Mouse (Mus musculus): ENCODE data around the gene Glud1. TPM values are rescaled to one million over a fixed set of nuclear protein-coding genes. Genes with fewer than 3 reads are reported as not detected.

Glud1 gene
- polyA plus RNA-seq, 1 experiment from 2014 or later = 86.0 TPM

DNA sequence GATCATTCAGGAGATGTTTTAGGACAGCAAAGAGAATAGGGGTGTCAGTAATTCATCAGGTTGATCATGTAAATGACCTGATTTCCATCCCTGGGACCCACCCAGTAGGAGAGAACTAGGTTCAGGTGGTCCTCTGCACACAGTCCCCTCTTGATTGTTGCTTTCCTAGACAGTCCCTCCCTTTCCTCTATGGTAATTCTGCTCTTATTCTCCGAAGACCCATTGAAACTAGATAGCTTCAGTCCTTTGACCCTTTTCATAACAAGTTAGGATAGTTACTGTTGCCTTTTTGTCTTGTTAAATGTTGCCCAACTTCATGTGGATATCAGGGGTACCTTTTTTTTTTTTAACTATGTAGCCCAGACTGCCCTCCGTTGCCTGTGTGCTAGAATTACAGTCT lies 5.8 kb downstream of the Glud1 start:
- H3K36me3 ChIP-seq (ENCODE audit: control insufficient read depth, insufficient read depth, low read length) = no peaks in the 10 kb centered on the region
- WGBS = 90% methylated on average over 2 of the region's 2 CpGs
- no peak overlapping the region for H3K27ac ChIP-seq (ENCODE audit: low read depth, low read length)
- no peaks in the 10 kb centered on the region for H3K27me3 ChIP-seq (ENCODE audit: control insufficient read depth, insufficient read depth, low read length)
- no peak overlapping the region for H3K9ac ChIP-seq (ENCODE audit: low read depth, low read length)
- H3K4me3 ChIP-seq (ENCODE audit: low read depth, low read length) = no peak overlapping the region
- no peak overlapping the region for H3K4me2 ChIP-seq (replicated peaks; ENCODE audit: low read depth, low read length)
- no peaks in the 10 kb centered on the region for H3K9me3 ChIP-seq (ENCODE audit: control insufficient read depth, low read length)
- H3K4me1 ChIP-seq (replicated peaks; ENCODE audit: control insufficient read depth, insufficient read depth, low read length) = no peaks in the 10 kb centered on the region
- no peak for DNase-seq (ENCODE audit: low spot score)
- ATAC-seq (ENCODE audit: low FRiP score) = no peak

DNA sequence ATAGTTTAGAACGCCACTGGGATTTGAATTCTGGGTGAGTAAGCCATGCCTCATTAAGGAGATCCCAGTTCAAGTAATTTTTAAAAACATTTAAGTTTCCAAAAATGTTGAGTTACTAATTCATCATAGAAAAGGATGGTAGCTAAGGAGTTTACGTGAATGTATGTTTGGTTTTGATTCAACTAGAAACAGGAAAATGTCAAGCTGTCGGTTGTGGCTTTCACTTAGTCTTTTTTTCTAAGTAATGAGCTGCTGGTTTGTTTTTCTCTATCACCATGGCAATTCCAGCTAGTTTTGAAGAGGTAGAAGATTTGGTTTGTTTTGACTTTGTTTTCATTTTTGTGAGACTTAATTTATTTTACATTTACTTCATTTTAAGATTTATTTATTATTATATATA lies 6.9 kb downstream of the Glud1 start:
- Histone ChIP-seq H3K9me3 (ENCODE audit: control insufficient read depth, low read length) (no peaks in the 10 kb centered on the region), H3K36me3 (ENCODE audit: control insufficient read depth, insufficient read depth, low read length) (no peaks in the 10 kb centered on the region), H3K4me3 (ENCODE audit: low read depth, low read length) (no peak overlapping the region), H3K9ac (ENCODE audit: low read depth, low read length) (no peak overlapping the region), H3K27me3 (ENCODE audit: control insufficient read depth, insufficient read depth, low read length) (no peaks in the 10 kb centered on the region), H3K4me1 (replicated peaks; ENCODE audit: control insufficient read depth, insufficient read depth, low read length) (no peaks in the 10 kb centered on the region), H3K27ac (ENCODE audit: low read depth, low read length) (no peak overlapping the region), H3K4me2 (replicated peaks; ENCODE audit: low read depth, low read length) (no peak overlapping the region)
- WGBS = 95% methylated on average over 3 of the region's 3 CpGs
- ATAC-seq (ENCODE audit: low FRiP score) (no peak), DNase-seq (ENCODE audit: low spot score) (no peak)

- H3K4me1 ChIP-seq (replicated peaks; ENCODE audit: control insufficient read depth, insufficient read depth, low read length) = no peaks in the 10 kb centered on the region
- no peaks in the 10 kb centered on the region for H3K9me3 ChIP-seq (ENCODE audit: control insufficient read depth, low read length)
- H3K27ac ChIP-seq (ENCODE audit: low read depth, low read length) = no peak overlapping the region
- no peak for DNase-seq (ENCODE audit: low spot score)
- H3K4me3 ChIP-seq (ENCODE audit: low read depth, low read length) = no peak overlapping the region
- no peak for ATAC-seq (ENCODE audit: low FRiP score)
- no peaks in the 10 kb centered on the region for H3K36me3 ChIP-seq (ENCODE audit: control insufficient read depth, insufficient read depth, low read length)
- H3K4me2 ChIP-seq (replicated peaks; ENCODE audit: low read depth, low read length) = no peak overlapping the region
- H3K27me3 ChIP-seq (ENCODE audit: control insufficient read depth, insufficient read depth, low read length) = no peaks in the 10 kb centered on the region
- no peak overlapping the region for H3K9ac ChIP-seq (ENCODE audit: low read depth, low read length)
Measured at GRCm38 (mm10) chr14:34318113-34318512, 7.6 kb downstream of the Glud1 start.

DNA sequence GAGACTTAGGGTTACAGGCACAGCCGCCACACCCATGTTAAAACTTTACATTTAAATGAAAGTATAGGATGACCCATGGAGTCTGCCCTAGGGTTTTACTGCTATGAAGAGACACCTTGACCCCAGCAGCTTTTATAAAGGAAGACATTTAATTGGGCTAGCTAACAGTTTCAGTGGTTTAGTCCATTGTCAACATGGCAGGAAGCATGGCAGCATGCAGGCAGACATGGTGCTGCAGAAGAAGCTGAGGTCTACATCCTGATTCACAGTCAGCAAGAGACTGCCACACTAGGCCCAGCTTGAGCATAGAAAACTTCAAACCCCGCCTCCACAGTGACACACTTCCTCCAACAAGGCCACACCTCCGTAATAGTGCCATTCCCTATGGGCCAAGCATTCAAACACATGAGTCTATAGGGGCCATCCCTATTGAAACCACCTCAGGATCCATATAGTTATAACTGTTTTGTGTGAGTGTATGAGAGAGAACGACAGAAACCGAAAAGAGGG lies 13.1 kb downstream of the Glud1 start:
- Histone ChIP-seq H3K4me1 (replicated peaks; ENCODE audit: control insufficient read depth, insufficient read depth, low read length) (no peaks in the 10 kb centered on the region), H3K4me2 (replicated peaks; ENCODE audit: low read depth, low read length) (no peak overlapping the region), H3K9me3 (ENCODE audit: control insufficient read depth, low read length) (no peaks in the 10 kb centered on the region), H3K36me3 (ENCODE audit: control insufficient read depth, insufficient read depth, low read length) (no peaks in the 10 kb centered on the region), H3K27me3 (ENCODE audit: control insufficient read depth, insufficient read depth, low read length) (no peaks in the 10 kb centered on the region), H3K27ac (ENCODE audit: low read depth, low read length) (no peak overlapping the region), H3K9ac (ENCODE audit: low read depth, low read length) (no peak overlapping the region), H3K4me3 (ENCODE audit: low read depth, low read length) (no peak overlapping the region)
- 96% methylated on average over 5 of the region's 5 CpGs for WGBS
- DNase-seq (ENCODE audit: low spot score) = no peak
- ATAC-seq (ENCODE audit: low FRiP score) = no peak

GRCm38 (mm10) chr14:34326606-34327005 lies 16.1 kb downstream of the Glud1 start:
- Histone ChIP-seq H3K4me2 (replicated peaks; ENCODE audit: low read depth, low read length) (no peak overlapping the region), H3K9me3 (ENCODE audit: control insufficient read depth, low read length) (no peaks in the 10 kb centered on the region), H3K4me1 (replicated peaks; ENCODE audit: control insufficient read depth, insufficient read depth, low read length) (no peaks in the 10 kb centered on the region), H3K27ac (ENCODE audit: low read depth, low read length) (no peak overlapping the region), H3K4me3 (ENCODE audit: low read depth, low read length) (no peak overlapping the region), H3K36me3 (ENCODE audit: control insufficient read depth, insufficient read depth, low read length) (0 out of 2 replicates have a peak, but pooled peaks cover 6% of the 10 kb centered on the region), H3K27me3 (ENCODE audit: control insufficient read depth, insufficient read depth, low read length) (no peaks in the 10 kb centered on the region), H3K9ac (ENCODE audit: low read depth, low read length) (no peak overlapping the region)
- 93% methylated on average over 3 of the region's 3 CpGs for WGBS
- ATAC-seq (ENCODE audit: low FRiP score) = no peak
- DNase-seq (ENCODE audit: low spot score) = no peak

DNA sequence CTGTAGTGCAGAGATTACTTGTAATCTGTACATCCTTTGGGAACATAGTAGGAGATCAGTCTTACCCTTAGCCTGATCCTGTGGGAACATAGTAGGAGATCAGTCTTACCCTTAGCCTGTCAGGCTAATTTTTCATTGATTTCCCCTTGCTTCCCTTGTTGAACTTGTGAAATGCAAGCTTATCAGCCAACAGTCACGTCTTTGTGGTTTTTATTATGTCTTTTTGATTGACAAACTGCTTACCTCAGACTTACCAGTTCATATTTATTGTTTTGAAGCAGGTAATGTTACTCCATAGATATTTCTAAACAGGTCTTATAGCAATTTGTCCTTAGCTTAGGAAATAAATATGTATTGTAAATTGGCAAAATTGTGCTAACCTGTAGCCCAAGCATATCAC lies 17.1 kb downstream of the Glud1 start:
- Histone ChIP-seq H3K4me1 (replicated peaks; ENCODE audit: control insufficient read depth, insufficient read depth, low read length) (no peaks in the 10 kb centered on the region), H3K4me3 (ENCODE audit: low read depth, low read length) (no peak overlapping the region), H3K4me2 (replicated peaks; ENCODE audit: low read depth, low read length) (no peak overlapping the region), H3K27ac (ENCODE audit: low read depth, low read length) (no peak overlapping the region), H3K9me3 (ENCODE audit: control insufficient read depth, low read length) (no peaks in the 10 kb centered on the region), H3K27me3 (ENCODE audit: control insufficient read depth, insufficient read depth, low read length) (no peaks in the 10 kb centered on the region), H3K36me3 (ENCODE audit: control insufficient read depth, insufficient read depth, low read length) (0 out of 2 replicates have a peak, but pooled peaks cover 6% of the 10 kb centered on the region), H3K9ac (ENCODE audit: low read depth, low read length) (no peak overlapping the region)
- 94% methylated on average over 1 of the region's 1 CpGs for WGBS
- DNase-seq (ENCODE audit: low spot score) (no peak), ATAC-seq (ENCODE audit: low FRiP score) (no peak)

GRCm38 (mm10) chr14:34330657-34331158 lies 20.2 kb downstream of the Glud1 start:
- no peaks in the 10 kb centered on the region for H3K27me3 ChIP-seq (ENCODE audit: control insufficient read depth, insufficient read depth, low read length)
- H3K36me3 ChIP-seq (ENCODE audit: control insufficient read depth, insufficient read depth, low read length) = 0 out of 2 replicates have a peak, but pooled peaks cover 12% of the 10 kb centered on the region
- DNase-seq (ENCODE audit: low spot score) (no peak), ATAC-seq (ENCODE audit: low FRiP score) (no peak)
- WGBS = 91% methylated on average over 9 of the region's 9 CpGs
- H3K9ac ChIP-seq (ENCODE audit: low read depth, low read length) = no peak overlapping the region
- H3K4me3 ChIP-seq (ENCODE audit: low read depth, low read length) = no peak overlapping the region
- no peak overlapping the region for H3K27ac ChIP-seq (ENCODE audit: low read depth, low read length)
- no peaks in the 10 kb centered on the region for H3K4me1 ChIP-seq (replicated peaks; ENCODE audit: control insufficient read depth, insufficient read depth, low read length)
- H3K9me3 ChIP-seq (ENCODE audit: control insufficient read depth, low read length) = no peaks in the 10 kb centered on the region
- H3K4me2 ChIP-seq (replicated peaks; ENCODE audit: low read depth, low read length) = no peak overlapping the region

DNA sequence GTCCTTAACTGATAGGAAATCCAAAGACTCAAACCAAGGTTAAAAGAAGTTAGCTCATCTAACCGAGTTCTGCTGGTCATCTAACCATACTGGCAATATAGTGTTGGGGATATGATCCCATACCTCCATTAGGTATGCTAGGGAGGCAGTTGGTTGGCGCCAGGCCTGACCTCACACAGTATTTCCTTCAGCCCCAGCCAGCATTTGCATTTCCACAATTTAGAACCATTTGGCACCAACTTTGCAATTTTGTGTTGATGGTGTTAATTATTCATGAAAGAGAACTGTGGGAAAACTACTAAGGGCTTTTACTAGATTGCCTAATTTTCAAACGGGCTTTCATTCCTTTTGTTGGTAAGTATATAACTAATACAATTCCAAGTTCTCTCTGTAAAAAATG lies 21.4 kb downstream of the Glud1 start:
- ATAC-seq (ENCODE audit: low FRiP score) = no peak
- Histone ChIP-seq H3K9ac (ENCODE audit: low read depth, low read length) (no peak overlapping the region), H3K36me3 (ENCODE audit: control insufficient read depth, insufficient read depth, low read length) (peaks cover 14% of the 10 kb centered on the region; the same call in 1 of the 2 replicates), H3K4me3 (ENCODE audit: low read depth, low read length) (no peak overlapping the region), H3K27me3 (ENCODE audit: control insufficient read depth, insufficient read depth, low read length) (no peaks in the 10 kb centered on the region), H3K4me2 (replicated peaks; ENCODE audit: low read depth, low read length) (no peak overlapping the region), H3K4me1 (replicated peaks; ENCODE audit: control insufficient read depth, insufficient read depth, low read length) (no peaks in the 10 kb centered on the region), H3K27ac (ENCODE audit: low read depth, low read length) (no peak overlapping the region), H3K9me3 (ENCODE audit: control insufficient read depth, low read length) (no peaks in the 10 kb centered on the region)
- WGBS = 94% methylated on average over 3 of the region's 3 CpGs
- DNase-seq (ENCODE audit: low spot score) = no peak

DNA sequence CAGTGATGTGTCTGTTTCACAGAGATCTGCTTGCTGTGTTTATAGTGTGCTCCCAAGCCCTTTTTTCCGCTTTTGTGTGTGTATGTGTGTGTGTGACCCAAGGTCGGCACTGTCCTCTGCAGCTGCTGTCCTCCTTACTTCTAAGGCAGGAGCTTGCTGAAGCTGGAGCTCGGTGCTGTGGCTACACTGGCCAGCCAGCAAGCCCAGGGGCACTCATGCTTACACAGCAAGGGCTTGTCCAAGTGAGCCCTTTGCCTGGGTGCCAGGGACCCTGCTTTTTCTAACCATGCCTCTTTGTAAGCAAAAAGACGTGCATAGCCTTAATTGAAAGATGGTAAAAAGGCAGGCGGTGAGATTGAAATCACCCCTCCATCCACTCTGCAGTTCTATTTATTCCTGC lies 21.9 kb downstream of the Glud1 start:
- WGBS = 91% methylated on average over 5 of the region's 5 CpGs
- H3K27ac ChIP-seq (ENCODE audit: low read depth, low read length) = no peak overlapping the region
- no peak overlapping the region for H3K4me3 ChIP-seq (ENCODE audit: low read depth, low read length)
- H3K4me1 ChIP-seq (replicated peaks; ENCODE audit: control insufficient read depth, insufficient read depth, low read length) = no peaks in the 10 kb centered on the region
- peaks cover 15% of the 10 kb centered on the region; the same call in 1 of the 2 replicates for H3K36me3 ChIP-seq (ENCODE audit: control insufficient read depth, insufficient read depth, low read length)
- ATAC-seq (ENCODE audit: low FRiP score) (no peak), DNase-seq (ENCODE audit: low spot score) (no peak)
- no peaks in the 10 kb centered on the region for H3K9me3 ChIP-seq (ENCODE audit: control insufficient read depth, low read length)
- H3K27me3 ChIP-seq (ENCODE audit: control insufficient read depth, insufficient read depth, low read length) = no peaks in the 10 kb centered on the region
- H3K9ac ChIP-seq (ENCODE audit: low read depth, low read length) = no peak overlapping the region
- H3K4me2 ChIP-seq (replicated peaks; ENCODE audit: low read depth, low read length) = no peak overlapping the region

Data from hindbrain, embryonic 11.5 days (tissue).